Mouse (Mus musculus) CD4-positive naive resting alpha-beta T cell, adult 57 days (primary cell): ENCODE data around the gene Gtf2a2. TPM values are rescaled to one million over a fixed set of nuclear protein-coding genes. Genes with fewer than 3 reads are reported as not detected.

Experiments
- total RNA-seq: library from RNA; stranded (reverse); gene quantifications from one replicate; pipeline ENCODE4 v1.2.4, GENCODE M21; 2023

Gtf2a2 gene
- total RNA-seq: 114 TPM

DNA sequence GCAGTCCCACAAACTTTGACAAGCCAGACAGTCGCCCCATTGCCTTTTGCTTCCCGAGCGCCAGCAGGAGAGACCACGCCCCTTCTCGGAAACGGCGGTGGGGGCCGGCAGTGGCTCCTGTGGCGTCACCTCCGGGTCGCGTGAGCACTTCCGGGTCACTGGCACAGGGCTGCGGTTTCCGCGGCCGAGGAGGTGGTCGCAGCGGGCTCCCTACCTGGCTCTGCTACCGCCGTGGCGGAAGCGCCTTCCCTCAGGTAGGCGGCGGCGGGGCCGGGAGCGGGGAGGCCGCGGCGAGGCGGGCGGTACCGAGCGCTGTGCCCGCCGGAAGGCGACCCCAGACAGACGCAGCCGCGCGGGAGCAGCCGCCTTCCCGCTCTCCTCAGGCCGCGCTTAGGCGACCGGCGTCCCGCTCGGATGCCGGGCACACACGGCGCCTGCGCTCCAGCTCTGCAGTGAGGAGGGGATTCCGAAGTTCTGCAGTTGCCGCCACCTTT is at the start of gene Gtf2a2:
Gene Gtf2a2, plus strand, starts transcription at position 143 of the 494 bp plus-strand sequence.

DNA sequence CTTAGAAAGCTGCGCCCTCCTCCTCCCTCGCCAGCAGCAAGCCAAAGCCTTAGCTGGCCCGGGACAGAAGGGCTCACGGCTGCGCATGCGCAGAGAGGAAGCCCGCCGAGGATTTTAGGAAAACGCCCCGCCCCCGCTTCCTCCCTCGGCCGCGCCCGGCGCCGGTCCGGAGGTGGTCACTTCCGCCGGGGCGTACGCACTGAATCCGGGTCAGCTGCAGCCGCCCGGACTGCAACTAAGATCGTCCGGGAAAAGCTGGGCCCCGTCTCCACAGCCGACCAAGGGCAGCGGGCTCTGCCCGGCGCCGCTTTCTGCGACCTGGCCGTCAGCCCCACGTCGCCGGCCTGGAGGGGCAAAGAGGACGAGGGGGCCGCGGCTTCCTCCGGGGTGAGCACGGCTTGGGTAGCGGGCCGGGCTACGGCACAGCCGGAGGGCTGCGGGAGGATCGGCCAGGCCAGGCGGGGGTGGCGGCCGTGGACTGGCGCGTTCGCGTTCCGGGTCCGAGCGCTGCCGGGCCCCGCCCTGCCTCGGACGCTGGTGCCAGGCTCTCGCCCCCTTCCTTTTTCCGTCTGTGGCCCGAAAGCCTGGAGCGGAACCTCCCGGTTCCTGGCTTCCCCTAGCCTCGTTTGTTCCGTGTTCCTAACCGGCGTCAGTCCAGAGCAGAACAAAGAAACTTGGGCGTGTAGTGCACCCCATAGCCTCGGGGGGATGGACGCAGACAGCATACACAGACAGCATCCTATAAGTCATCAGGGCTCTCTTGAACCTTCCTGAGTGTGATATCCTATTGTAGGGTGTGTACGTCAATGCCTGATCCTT is 22.8 kb upstream of the Gtf2a2 start, which contains the start of gene Bnip2:
Gene Bnip2, plus strand, starts transcription at position 164 of the 819 bp plus-strand sequence.

DNA sequence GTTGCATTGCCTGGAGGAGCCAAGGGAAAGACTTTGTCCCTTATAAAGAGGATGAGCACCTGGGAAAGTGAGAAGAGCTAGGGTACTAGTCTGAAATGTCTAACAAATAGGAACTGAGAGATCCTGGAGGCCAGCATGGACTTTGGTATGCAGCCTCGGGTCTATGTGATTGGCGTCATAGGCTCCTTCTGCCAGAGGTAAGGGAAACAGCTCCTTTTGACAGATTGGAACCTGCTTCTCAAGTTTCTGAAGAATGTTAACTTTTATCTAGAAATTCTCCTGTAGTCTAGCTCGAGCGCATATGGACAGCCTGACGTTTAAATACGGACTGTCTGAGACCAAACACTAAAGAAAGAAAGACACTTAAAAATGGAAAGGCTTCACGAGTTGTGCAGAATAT is 25.6 kb downstream of the Gtf2a2 start, which contains the start of gene Gcnt3:
Gene Gcnt3, minus strand, starts transcription at position 101 of the 400 bp plus-strand sequence.

Other genes starting within 250 kb of the Gtf2a2 start
- 64.9 TPM for gene Bnip2, start 23.1 kb upstream of the Gtf2a2 start, total RNA-seq
- gene Gcnt3, start 25.5 kb downstream of the Gtf2a2 start, total RNA-seq: not detected
- gene Fam81a, start 130.0 kb downstream of the Gtf2a2 start, total RNA-seq: not detected
- 10.2 TPM for gene Myo1e, start 194.8 kb downstream of the Gtf2a2 start, total RNA-seq